Mouse (Mus musculus) frontal cortex, postnatal 14 days (tissue): ENCODE data around the gene Elovl6.

Experiments
- DNase-seq, 2 experiments: peaks; one replicate each; pipeline ENCODE4 v3.0.0; 2022; ENCODE audit warnings: low spot score in 2 of 2

Elovl6 gene

GRCm38 (mm10) chr3:129543376-129543775 lies 11.2 kb downstream of the Elovl6 start:
- no peak for DNase-seq

DNA sequence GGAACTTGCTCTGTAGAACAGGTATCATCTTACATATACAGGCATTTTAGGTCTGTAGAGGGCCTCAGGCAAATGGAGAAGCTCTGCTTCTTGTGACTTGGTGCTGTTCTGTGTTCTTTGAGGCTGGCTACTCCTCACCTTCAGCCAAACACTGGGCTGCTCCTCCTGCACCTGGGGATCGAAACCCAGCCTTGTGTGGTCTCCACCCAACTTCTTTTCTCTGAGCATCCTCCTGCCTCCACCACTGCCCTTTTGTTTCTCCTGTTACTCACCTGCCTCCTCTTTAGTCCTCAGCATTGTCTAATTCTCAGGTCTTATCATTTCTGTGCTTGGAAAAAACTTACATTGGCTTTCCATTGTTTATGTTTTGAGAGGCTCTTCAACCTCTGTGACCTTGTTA lies 12.1 kb downstream of the Elovl6 start:
- no peak for DNase-seq

DNA sequence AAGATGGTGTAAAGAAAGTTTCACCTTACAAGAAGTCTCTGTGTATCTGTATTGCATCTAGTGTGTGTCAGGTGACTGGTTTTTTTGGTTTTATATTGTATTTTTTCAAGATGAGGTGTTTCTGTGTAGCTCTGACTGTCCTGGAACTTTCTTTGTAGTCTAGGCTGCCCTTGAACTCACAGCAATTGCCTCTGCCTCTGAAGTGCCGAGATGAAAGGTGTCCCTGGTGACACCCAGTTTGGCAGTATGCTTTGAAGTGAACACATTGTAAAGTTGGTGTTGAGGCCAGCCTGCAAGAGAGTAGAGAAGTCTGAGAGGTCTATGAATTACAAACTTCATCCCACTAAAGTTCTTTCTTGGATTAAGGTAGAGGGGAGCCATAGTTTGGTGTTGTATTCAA lies 13.1 kb downstream of the Elovl6 start:
- no peak for DNase-seq

DNA sequence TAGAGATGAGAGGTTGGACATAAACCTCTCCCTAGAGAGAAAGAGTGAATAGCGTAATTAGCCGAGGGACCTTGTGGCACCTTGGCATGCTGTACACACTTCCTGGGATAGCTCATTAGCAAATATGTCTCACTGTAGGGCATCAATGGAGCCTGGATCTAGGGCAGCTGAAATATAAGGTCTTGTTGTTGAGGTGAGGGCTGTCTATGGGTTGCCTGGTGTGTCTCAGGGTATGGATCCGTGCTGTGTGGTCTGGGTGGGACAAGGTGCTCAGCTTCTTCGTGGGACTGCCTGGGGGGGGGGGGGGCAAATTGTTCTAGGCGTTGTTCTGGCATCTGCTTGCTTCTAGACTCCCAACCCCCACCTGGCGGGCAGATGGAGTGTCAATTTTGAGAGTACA lies 13.6 kb downstream of the Elovl6 start:
- DNase-seq: no peak

GRCm38 (mm10) chr3:129547837-129548435 lies 15.8 kb downstream of the Elovl6 start:
- no peak for DNase-seq

GRCm38 (mm10) chr3:129548760-129549159 lies 16.6 kb downstream of the Elovl6 start:
- no peak for DNase-seq

DNA sequence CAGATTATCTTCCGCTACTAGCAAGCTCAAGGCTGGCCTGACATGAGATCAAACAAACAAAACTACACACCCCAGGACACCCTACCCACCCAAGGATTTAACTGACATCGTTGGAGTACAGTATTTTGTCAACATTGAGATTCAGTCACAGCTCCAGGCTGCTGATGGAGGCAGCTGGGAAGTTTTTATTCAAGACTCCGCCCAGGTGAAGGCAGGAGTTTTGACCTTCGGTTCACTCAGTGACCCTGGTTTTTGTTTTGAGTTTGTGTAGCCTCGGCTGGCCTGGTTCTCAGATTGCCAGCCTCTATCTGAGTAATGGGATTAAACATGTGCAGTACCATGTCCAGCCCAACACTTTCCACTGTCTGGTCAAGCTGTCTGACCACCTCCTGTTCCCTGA lies 17.4 kb downstream of the Elovl6 start:
- DNase-seq: no peak

- no peak for DNase-seq
Observed at GRCm38 (mm10) chr3:129551581-129552290, 19.6 kb downstream of the Elovl6 start.

- DNase-seq: no peak
Observed at GRCm38 (mm10) chr3:129552370-129552769, 20.2 kb downstream of the Elovl6 start.

DNA sequence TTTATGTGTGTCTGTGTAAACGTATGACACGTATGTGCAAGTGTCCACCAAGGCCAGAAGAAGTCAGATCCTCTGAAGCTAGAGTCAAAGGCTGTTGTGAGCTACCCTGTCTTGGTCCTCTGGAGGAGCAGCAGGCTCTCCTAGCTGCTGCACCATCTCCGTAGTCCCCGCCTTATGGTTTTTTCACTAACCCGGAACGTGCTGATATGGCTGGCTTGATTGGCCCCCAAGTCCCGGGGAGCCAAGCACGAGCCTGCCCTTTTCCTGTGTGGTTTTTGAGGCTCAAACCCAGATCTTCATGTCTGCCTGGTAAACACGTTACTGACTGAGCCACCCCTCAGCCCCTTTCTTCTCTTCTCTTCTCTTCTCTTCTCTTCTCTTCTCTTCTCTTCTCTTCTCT lies 21.0 kb downstream of the Elovl6 start:
- no peak for DNase-seq

GRCm38 (mm10) chr3:129553661-129554060 lies 21.5 kb downstream of the Elovl6 start:
- no peak for DNase-seq

- no peak for DNase-seq
Observed at GRCm38 (mm10) chr3:129554436-129554835, 22.3 kb downstream of the Elovl6 start.

DNA sequence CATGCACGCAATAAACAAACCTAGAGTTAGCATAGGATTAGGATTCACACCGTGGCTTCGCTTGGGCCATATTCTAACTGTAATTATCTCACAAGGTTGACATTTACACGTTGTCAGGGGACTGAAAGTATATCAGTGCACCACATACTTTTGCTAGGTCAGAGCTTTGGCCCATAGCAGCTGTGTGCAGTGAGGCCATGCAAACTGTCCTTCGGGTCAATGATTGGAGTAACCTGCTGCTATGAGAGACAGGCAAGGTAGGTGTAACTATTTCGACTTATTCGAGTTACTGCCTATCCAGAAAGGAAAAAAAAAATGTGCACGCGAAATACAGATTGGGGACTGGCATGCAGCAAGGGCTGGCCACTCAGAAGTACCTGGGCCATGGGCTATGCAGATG lies 24.9 kb downstream of the Elovl6 start:
- no peak for DNase-seq

- no peak for DNase-seq
Observed at GRCm38 (mm10) chr3:129557566-129557965, 25.4 kb downstream of the Elovl6 start.

GRCm38 (mm10) chr3:129558016-129558955 lies 26.1 kb downstream of the Elovl6 start:
- no peak for DNase-seq

DNA sequence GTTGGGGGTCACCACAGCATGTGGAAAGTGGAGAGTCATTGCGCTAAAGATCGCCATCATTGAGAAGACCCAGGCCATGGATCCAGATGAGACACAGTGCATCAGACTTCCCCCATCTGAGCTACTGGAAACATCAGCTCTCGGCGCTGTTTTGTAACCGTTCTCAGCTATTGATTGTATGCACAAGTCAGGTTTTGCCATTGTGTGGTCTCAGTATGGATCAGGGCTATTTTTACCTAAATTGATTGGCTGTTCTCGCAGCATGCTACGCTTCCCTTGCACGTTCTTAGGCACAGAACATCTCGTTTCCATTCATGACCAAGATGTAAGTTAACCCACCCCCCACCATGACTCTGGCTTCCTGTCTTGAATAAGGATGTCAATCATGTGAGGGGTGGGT lies 27.9 kb downstream of the Elovl6 start:
- DNase-seq: no peak

DNA sequence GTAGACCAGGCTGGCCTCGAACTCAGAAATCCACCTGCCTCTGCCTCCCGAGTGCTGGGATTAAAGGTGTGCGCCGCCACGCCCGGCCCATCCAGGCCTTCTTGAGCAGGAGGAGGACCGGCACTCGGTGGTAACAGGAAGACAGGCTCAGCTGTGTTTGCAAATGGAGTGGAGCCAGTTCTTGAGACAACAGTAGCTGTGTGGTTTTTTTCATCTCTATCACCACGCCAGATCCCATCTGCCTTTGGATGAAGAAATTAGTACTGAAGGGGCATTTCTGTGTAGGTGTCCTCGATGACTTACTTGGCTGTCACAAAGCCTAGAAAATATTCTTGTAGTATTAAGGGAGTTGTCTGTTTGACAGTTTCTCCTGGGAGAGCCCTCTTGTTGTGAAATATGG lies 28.9 kb downstream of the Elovl6 start:
- DNase-seq: no peak

DNA sequence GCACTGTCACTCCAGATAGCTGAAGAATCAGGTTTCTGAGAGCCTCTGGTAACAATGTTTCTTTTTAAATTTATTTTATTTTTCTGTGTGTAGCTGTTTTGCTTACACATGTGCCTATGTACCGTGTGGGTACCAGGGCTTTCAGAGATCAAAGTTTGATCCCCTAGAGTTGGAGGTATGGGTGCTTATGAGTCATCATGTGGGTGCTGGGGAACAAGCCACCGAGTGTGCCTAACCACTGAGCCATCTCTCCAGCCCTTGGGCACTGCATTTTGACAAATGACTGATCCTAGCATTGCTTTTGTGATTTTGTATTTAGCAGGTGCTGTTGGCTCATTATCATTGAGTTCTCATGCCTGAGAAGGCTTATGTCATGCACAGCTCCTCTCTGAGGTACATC lies 29.7 kb downstream of the Elovl6 start:
- DNase-seq: no peak

- DNase-seq: no peak
Observed at GRCm38 (mm10) chr3:129562411-129562810, 30.3 kb downstream of the Elovl6 start.

- no peak for DNase-seq
Observed at GRCm38 (mm10) chr3:129563807-129564206, 31.7 kb downstream of the Elovl6 start.

- DNase-seq: no peak
Observed at GRCm38 (mm10) chr3:129564852-129565251, 32.7 kb downstream of the Elovl6 start.

GRCm38 (mm10) chr3:129565458-129565857 lies 33.3 kb downstream of the Elovl6 start:
- no peak for DNase-seq

DNA sequence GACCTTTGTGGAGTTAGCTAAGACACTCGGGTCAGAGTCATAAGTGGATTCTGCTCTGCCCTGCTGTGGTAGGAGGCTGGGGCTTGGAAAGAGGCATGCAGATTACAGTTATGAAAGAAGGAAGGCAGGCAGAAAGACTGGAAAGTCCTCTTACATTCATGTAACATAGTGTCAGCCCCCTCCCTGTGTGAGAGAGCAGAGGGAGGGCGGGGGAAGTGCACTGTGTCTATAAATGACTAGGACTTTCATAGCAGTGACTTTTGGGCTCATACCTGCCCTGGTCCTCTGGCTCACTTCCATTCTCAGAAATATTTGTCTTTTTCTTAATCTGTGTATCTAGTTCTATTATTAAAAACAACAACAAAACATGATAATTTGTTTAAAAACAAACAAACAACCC lies 33.9 kb downstream of the Elovl6 start:
- no peak for DNase-seq
